In the genomic region with DNA sequence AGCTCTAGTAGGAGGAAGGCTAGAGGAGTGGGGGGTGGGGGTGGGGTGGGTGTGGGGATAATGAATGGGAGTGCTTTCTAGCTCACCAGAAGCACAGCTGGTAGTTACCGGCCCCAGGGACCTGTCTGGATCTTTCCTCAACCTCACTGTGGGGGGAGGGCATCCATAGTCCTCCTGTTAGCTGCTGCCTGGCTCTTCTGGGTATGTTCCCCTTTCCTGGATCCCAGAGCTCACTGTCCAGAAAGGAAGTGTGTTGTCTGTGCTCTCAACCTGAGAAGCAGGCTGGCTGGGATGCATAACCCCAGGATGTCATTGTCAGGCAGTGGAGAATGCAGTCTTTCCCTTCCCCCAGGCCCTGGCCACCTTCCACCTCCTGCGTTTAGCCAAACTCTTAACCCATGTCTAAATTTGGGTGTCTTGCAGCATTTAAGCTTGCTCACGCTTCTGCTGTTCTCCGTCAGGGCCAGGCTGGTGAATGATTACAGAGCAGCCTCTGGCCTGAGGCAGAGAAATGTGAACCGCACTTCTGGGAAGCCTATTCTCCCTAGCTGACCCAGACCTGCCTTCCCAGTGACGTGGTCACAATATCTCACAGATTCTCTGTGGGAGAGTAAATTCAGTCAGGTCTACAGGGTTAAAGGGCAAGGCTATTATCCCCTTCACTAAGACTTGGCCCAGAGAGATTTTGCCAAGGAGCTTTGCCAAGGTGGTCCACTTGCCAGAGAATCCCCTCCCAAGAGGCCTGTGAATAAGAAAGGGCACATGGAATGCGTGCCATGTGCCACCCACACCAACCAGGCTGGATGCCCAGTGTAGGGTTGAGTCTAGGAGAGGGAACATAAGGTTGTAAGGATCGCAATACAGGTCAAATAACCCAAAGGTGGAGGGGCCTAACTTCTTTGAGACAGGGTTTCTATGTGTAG, we compare ENCODE assay signal across 8 mouse cellular contexts. TPM values are rescaled to one million over a fixed set of nuclear protein-coding genes. Genes with fewer than 3 reads are reported as not detected.
DNase-seq lines count a peak whose midpoint lies in the region; ATAC-seq and TF ChIP-seq lines count a peak whose summit lies in the region.

No protein-coding gene starts in this region.

- H3K27me3 ChIP-seq in kidney, adult 2 months (replicated peaks; ENCODE audit: control insufficient read depth, insufficient read depth, low read length): no peaks in the 10 kb centered on the region
- peaks cover 11% of the 10 kb centered on the region; the same call in 1 of the 2 replicates for H3K27me3 ChIP-seq in neural tube, embryonic 12.5 days (replicated peaks)

- TF ChIP-seq POLR2A in kidney, adult 2 months (IDR thresholded peaks at IDR 0.05; ENCODE audit: low read depth, low read length): no peak

- no peak overlapping the region for H3K9ac ChIP-seq in neural tube, embryonic 12.5 days

- no peaks in the 10 kb centered on the region for H3K9me3 ChIP-seq in neural tube, embryonic 12.5 days

- DNase-seq in ES-CJ7 (ENCODE audit: low read depth, low spot score): peak; percentile 64
- peak; percentile 27 for DNase-seq in adrenal gland, postnatal 25 days
- peak; percentile 70 to 84 for DNase-seq in heart, adult 9 months (ENCODE audit: low spot score in 2 of 2)
- DNase-seq in kidney, adult 2 months: peak; percentile 94
- no peak for DNase-seq in frontal cortex, postnatal 36 days (ENCODE audit: low spot score in 2 of 2)
- no peak for DNase-seq in left cerebral cortex, postnatal 25 days (ENCODE audit: low spot score in 2 of 2)
- no peak for DNase-seq in left cerebral cortex, adult 9 months (ENCODE audit: low spot score in 2 of 2)

- intact Hi-C loops in left cerebral cortex, postnatal 25 days (cut with DNase I): no loop called here

- 25% methylated on average over 8 of the region's 8 CpGs for WGBS in kidney, adult 2 months
- WGBS in neural tube, embryonic 12.5 days: 36% methylated on average over 8 of the region's 8 CpGs

- H3K4me3 ChIP-seq in kidney, adult 2 months (ENCODE audit: insufficient read depth, low read depth, low read length): no peak overlapping the region
- H3K4me3 ChIP-seq in neural tube, embryonic 12.5 days: no peak overlapping the region

- H3K4me2 ChIP-seq in neural tube, embryonic 12.5 days (replicated peaks): peak overlapping the region; percentile 75

- ATAC-seq in neural tube, embryonic 12.5 days (ENCODE audit: low FRiP score, low read depth): peak; percentile 76

- peaks cover 13% of the 10 kb centered on the region for H3K4me1 ChIP-seq in kidney, adult 2 months (ENCODE audit: control insufficient read depth, insufficient read depth, low read length)
- H3K4me1 ChIP-seq in neural tube, embryonic 12.5 days: peaks cover 29% of the 10 kb centered on the region

- peak overlapping the region; percentile 66 for H3K27ac ChIP-seq in kidney, adult 2 months (ENCODE audit: insufficient read depth, low read depth, low read length)
- H3K27ac ChIP-seq in neural tube, embryonic 12.5 days: peak overlapping the region; percentile 37; the same call in 1 of the 2 replicates

- no peak for TF ChIP-seq CTCF in kidney, adult 2 months (conservative IDR thresholded peaks at IDR 0.05; ENCODE audit: insufficient read depth, insufficient read length, low read depth, low read length)

- H3K36me3 ChIP-seq in kidney, adult 2 months (ENCODE audit: control insufficient read depth, insufficient read depth, low read length): no peaks in the 10 kb centered on the region
- H3K36me3 ChIP-seq in neural tube, embryonic 12.5 days: no peaks in the 10 kb centered on the region

RNA-seq across cellular contexts. Expression of a gene that starts 2.2 kb away (rescaled TPM):
- total RNA-seq in adrenal gland, postnatal 25 days (2021): 48.0 and 57.7 TPM in 2 replicates
- 20.7 and 20.8 TPM in 2 replicates for polyA plus RNA-seq in kidney, adult 2 months (2012; rRNA removed)
- polyA plus RNA-seq in neural tube, embryonic 12.5 days (2016; fragmentation: Nextera tagmentation; extraction: Ambion mirVana): 7.6 and 8.2 TPM in 2 replicates
- total RNA-seq in left cerebral cortex, postnatal 25 days (2021): 1 to 10 TPM; 3.4 TPM

Comparison
In these comparisons a context has a peak if more than half of its experiments do, and no peak if none do; other contexts are left out.
1. DNase-seq: peak in ES-CJ7 (single experiment), adrenal gland, postnatal 25 days (single experiment), heart, adult 9 months (2 of 2) and kidney, adult 2 months (single experiment); none in frontal cortex, postnatal 36 days (0 of 2), left cerebral cortex, postnatal 25 days (0 of 2) and left cerebral cortex, adult 9 months (0 of 2).
2. RNA of a gene that starts 2.2 kb away (total RNA-seq): 48.0 to 57.7 TPM in adrenal gland, postnatal 25 days; 3.4 TPM in left cerebral cortex, postnatal 25 days; every median in the first group is over 10 times any median in the second.